23 mouse cellular contexts compared by ENCODE assay signal in genomic region chr3:98110610-98111009, GRCm38 (mm10). TPM values are rescaled to one million over a fixed set of nuclear protein-coding genes. Genes with fewer than 3 reads are reported as not detected.
DNase-seq lines count a peak whose midpoint lies in the region; ATAC-seq and TF ChIP-seq lines count a peak whose summit lies in the region.
"Had no signal": no experiment of that assay in that cellular context is flagged by ENCODE, and none has a peak within 500 bp of the region (broad histone marks: within the 10 kb centered on the region; RNA-seq: fewer than 3 reads in every experiment).

No protein-coding gene starts in this region.

- CTCF ChIA-PET in Patski (lab: Charles Lee) = interaction anchor here (0.9 to 2.3 kb wide), 7 partner anchors 9 to 72 kb away, joined by 3 to 9 read pairs (median 3); no protein-coding TSS in a partner anchor

- WGBS in lung, adult 2 months = 91% methylated on average over 4 of the region's 4 CpGs

- H3K4me3 ChIP-seq in lung, adult 2 months (replicated peaks; ENCODE audit: extremely low read depth, low read depth, low read length) = no peak overlapping the region
- H3K4me3 ChIP-seq: embryonic facial prominence, embryonic 13.5 days; forebrain, embryonic 12.5 days; heart, adult 2 months; heart, embryonic 15.5 days; hindbrain, embryonic 10.5 days had no signal

- POLR2A ChIA-PET in Patski (lab: Charles Lee) = interaction anchor here (0.7 kb wide), 1 partner anchor 50 kb away, joined by 3 read pairs; no protein-coding TSS in a partner anchor

- H3K4me1 ChIP-seq in lung, adult 2 months (ENCODE audit: control insufficient read depth, insufficient read depth, low read length) = 0 out of 2 replicates have a peak, but pooled peaks cover 3% of the 10 kb centered on the region

- in situ Hi-C loops in Patski (cut with MboI; ENCODE audit: low pct_unique_long_range_greater_than_20kb) = no loop called here

- TF ChIP-seq POLR2A in lung, adult 2 months (IDR thresholded peaks at IDR 0.05; ENCODE audit: borderline replicate concordance, extremely low read depth, low read depth, low read length) = no peak

- ATAC-seq in Patski = peak; percentile 55
- ATAC-seq: forebrain, embryonic 16.5 days had no signal

- no peaks in the 10 kb centered on the region for H3K27me3 ChIP-seq in Patski
- H3K27me3 ChIP-seq: embryonic facial prominence, embryonic 13.5 days; forebrain, embryonic 12.5 days; heart, embryonic 15.5 days had no signal

- TF ChIP-seq CTCF in Patski (IDR thresholded peaks at IDR 0.05) = no peak
- TF ChIP-seq CTCF in lung, adult 2 months (IDR thresholded peaks at IDR 0.05; ENCODE audit: insufficient read depth, low read length) = no peak

- DNase-seq in kidney, adult 8-10 months = peak; percentile 62 to 67
- no peak for DNase-seq in kidney, postnatal 4 days
- peak; percentile 80 for DNase-seq in Patski (ENCODE audit: low read depth, low spot score)
- peak; percentile 54 for DNase-seq in kidney, postnatal 14 days
- DNase-seq in embryo, embryonic 11 days = no peak
- DNase-seq in lung, adult 2 months = no peak
- DNase-seq: adrenal gland, postnatal 10 days; cerebellum, adult 11 months; cerebellum, adult 8-10 months; cerebellum, postnatal 14 days; gastrocnemius, postnatal 10 days; heart, adult 2 months; heart, postnatal 14 days had no signal

RNA-seq across cellular contexts. Expression of gene Adam30, which starts 49.8 kb away (rescaled TPM):
- 0.01 TPM for polyA plus RNA-seq in Patski (2021)
- polyA plus RNA-seq in lung, adult 2 months (2012; rRNA removed) = not detected in 2 replicates
- polyA plus RNA-seq: brain, embryonic 14.5 days; cortical plate, adult 2 months; embryonic facial prominence, embryonic 13.5 days; forebrain, embryonic 12.5 days; forebrain, embryonic 16.5 days; frontal cortex, adult 2 months; heart, embryonic 11.5 days; heart, embryonic 15.5 days; hindbrain, embryonic 10.5 days; hindbrain, embryonic 14.5 days had no signal

Comparison
In these comparisons a context has a peak if more than half of its experiments do, and no peak if none do; other contexts are left out.
1. DNase-seq: peak in kidney, adult 8-10 months (2 of 2), Patski (single experiment) and kidney, postnatal 14 days (single experiment); none in kidney, postnatal 4 days (0 of 2), embryo, embryonic 11 days (single experiment) and lung, adult 2 months (single experiment).